Mouse (Mus musculus): ENCODE results near the gene Zcchc8. TPM values are rescaled to one million over a fixed set of nuclear protein-coding genes. Genes with fewer than 3 reads are reported as not detected.
"Not testable (repeated sequence)": the region's sequence is repeated elsewhere in the genome, so short reads cannot be mapped to it uniquely, and the experiment has no call there.

The Zcchc8 gene
- polyA plus RNA-seq (2012; ENCODE audit: insufficient read depth, insufficient read length, missing spikeins) = 92.1 and 95.1 TPM in 2 replicates

DNA sequence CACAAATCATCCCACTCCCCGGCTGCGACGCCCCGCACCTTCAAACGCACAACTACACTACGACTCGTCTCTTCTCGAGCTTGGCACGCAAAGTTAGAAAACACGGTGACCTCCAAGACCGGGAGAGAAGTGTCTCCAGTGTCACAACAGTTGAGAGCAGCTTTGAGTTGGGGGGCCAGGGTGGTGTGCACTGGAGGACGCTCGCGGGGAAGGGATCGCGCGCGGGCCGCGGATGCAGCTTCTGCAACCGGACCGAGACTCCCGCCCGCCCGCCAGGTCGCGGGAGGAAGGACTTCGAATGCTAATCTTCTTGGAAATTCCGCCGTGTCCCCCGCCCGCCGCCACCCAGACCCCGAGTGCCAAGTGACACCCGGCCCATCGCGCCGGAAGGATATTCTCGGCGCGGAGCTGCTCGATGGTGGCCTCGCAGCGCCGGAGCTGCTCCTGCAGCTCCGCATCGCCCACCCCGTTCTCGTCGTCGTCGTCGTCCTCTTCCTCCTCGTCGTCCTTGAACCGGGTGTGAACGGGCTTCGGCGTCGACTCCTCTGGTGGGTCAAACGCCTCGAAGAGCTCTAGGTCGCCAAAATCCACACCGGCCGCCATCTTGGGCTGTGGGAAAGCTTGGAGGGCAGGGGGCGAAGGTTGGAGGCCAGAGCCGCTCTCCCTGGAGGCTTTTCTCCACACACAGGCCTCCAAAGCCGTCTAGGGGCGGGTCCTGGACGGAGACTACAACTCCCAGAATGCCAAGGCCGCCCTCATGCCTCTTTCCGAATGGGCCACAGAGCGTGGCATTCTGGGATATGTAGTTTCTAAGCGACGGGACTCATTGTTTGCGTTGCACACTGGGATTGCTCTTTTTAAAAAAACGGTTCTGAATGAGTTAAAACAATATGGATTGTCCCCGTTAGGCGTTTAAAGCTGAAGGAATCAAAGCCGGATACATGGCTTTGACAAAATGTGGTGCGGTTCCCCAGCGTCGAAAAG, at the start of gene Zcchc8:
Zcchc8 (minus strand) TSS at position 773 of the 984 bp plus-strand sequence.
- Histone ChIP-seq H3K27ac (ENCODE audit: insufficient read depth, low read depth, low read length) (peak within 1 kb of the TSS; percentile 77), H3K4me3 (ENCODE audit: insufficient read depth, low read length) (peak within 1 kb of the TSS; percentile 93), H3K4me1 (ENCODE audit: control insufficient read depth, insufficient read depth, low read length) (peaks cover 31% of the 10 kb centered on the region)
- TF ChIP-seq CTCF (IDR thresholded peaks at IDR 0.05; ENCODE audit: low read depth, low read length) = no peak; the same call in 1 of the 2 replicates
- TF ChIP-seq POLR2A (IDR thresholded peaks at IDR 0.05; ENCODE audit: borderline replicate concordance, low read depth, low read length) = peak; percentile 52; the same call in 1 of the 2 replicates

DNA sequence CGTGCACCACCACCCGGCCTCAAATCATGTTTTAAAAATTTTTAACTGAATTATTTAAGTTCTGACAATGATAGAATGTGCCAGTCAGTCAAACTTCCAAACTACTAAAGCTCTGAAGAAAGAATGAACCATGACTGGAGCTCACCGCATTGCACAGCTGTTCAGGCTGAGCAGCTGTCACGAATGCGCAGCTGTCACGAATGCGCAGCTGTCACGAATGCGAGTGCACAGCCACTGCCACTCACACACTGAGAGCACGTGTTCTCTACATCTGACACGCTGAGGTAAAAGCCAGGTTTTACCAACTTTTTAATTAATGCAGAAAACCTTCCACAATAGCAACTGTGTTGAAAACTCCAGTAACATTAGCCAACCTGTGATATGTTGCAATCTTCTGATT, 45.6 kb upstream of the Zcchc8 start:
- H3K4me3 ChIP-seq (ENCODE audit: insufficient read depth, low read length); H3K4me1 ChIP-seq (ENCODE audit: control insufficient read depth, insufficient read depth, low read length); H3K27ac ChIP-seq (ENCODE audit: insufficient read depth, low read depth, low read length): not testable (repeated sequence)

DNA sequence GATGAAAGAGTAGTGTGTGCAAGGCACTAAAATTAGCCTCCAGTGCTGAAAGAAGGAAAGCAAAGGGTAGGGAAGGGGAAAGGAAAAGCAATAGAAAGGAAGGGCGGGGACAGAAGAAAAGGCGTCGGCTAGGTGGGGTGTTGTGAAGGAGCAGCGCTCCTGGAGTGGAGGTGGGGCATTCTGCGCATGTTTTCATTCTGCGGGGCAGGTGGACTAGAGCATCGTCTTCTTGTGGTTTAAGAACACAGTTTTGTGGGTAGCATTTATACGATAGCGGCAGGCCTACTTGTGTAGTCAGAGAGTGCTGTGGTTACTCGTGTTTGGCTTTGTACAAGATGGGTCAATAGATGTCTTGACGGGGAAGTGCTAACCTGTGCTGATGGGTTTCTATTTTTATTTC, 44.6 kb upstream of the Zcchc8 start:
- H3K27ac ChIP-seq (ENCODE audit: insufficient read depth, low read depth, low read length) = no peak overlapping the region
- TF ChIP-seq CTCF (IDR thresholded peaks at IDR 0.05; ENCODE audit: low read depth, low read length) = no peak
- TF ChIP-seq POLR2A (IDR thresholded peaks at IDR 0.05; ENCODE audit: borderline replicate concordance, low read depth, low read length) = no peak
- no peaks in the 10 kb centered on the region for H3K4me1 ChIP-seq (ENCODE audit: control insufficient read depth, insufficient read depth, low read length)
- no peak overlapping the region for H3K4me3 ChIP-seq (ENCODE audit: insufficient read depth, low read length)

DNA sequence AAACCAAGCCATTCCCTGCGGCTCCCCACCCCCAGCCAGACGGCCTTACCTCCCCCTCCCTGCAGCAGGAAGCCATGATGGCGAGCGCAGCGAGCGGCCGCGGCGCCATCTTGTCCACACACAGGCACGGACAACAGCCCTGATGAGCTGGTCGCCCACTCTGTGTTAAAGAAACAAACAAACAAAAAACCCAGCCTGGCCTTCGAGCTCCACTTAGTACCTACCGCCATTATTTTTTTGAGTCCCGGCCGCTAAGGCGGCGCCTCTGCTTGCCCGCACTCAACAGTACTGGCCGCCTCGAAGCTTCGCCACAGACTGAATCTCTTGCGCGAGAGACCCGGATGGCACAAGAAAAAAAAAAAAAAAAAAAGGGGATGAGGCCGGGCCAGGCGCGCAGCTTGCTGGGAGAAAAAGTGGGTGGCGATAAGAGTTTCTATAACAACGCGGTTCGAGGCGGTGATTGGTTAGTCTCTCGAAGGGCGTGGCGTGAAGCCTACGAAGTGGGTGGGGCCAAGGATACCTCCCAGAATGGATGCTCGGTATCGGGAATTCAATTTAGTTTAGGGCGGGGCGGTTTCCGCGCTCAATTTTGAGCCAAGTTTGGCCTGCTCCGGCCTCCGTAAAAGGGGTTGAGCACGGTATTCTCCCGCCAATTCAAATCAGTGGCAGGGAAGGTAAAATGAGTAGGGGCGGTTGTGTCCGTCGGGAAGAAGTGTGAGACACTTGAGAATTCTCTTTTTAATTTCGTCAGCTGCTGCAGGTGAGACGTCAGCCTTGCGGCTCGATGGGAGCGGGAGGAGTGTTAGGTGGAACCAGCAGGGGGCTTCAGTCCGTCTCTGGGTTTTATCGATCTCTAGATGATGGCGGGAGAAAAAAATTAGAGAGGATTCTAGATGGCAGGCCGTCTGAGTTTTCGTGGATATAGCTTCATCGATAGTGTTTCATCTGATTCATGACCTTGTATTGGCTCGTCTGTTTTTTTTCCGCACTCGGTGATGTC, 28.5 kb upstream of the Zcchc8 start, which contains the start of the genes Rsrc2 and Kntc1:
Rsrc2 (minus strand) TSS at position 350 of the 1,000 bp plus-strand sequence.
Kntc1 (plus strand) TSS at position 652 of the 1,000 bp plus-strand sequence.
- Histone ChIP-seq H3K27ac (ENCODE audit: insufficient read depth, low read depth, low read length) (peak within 1 kb of the TSS; percentile 99), H3K4me3 (ENCODE audit: insufficient read depth, low read length) (peak within 1 kb of the TSS; percentile 92), H3K4me1 (ENCODE audit: control insufficient read depth, insufficient read depth, low read length) (peaks cover 10% of the 10 kb centered on the region)
- TF ChIP-seq CTCF (IDR thresholded peaks at IDR 0.05; ENCODE audit: low read depth, low read length) = no peak
- peak; percentile 97 for TF ChIP-seq POLR2A (IDR thresholded peaks at IDR 0.05; ENCODE audit: borderline replicate concordance, low read depth, low read length)

DNA sequence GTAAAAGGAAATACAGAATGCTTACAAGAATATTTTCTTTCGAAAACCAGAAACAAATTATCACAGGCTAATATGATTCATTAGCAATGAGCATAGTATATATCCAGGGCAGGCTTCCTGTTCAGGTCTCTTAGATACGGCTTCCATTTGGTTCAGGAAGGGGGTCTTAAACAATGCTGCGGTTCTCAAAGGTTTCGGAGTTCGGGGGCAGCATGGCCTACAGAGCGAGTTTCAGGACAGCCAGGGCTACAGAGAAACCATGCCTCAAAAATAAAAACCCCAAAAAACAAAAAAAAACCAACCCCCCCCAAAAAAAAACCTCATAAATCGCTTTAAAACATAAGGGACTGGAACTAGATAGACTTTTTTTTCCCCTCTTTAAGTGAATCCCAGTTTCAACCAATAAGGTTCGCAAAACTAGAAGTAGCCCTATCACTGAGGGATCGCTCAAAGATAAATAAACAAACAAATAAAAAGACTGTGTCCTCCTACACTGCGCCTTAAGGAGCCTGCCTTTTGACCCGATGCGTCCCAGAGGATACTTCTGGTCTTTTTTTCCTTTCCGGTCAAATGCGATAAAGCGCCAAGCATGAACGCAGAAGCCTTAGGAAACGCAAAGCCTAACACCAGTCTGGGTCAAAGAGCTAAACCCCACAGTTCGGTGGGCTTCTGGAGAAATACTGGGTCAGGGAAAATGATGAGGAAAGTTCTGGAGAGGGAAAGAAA, 27.6 kb upstream of the Zcchc8 start:
- H3K4me3 ChIP-seq (ENCODE audit: insufficient read depth, low read length) = peak overlapping the region; percentile 92
- H3K27ac ChIP-seq (ENCODE audit: insufficient read depth, low read depth, low read length) = peak overlapping the region; percentile 99
- TF ChIP-seq POLR2A (IDR thresholded peaks at IDR 0.05; ENCODE audit: borderline replicate concordance, low read depth, low read length) (no peak), CTCF (IDR thresholded peaks at IDR 0.05; ENCODE audit: low read depth, low read length) (no peak)
- peaks cover 10% of the 10 kb centered on the region for H3K4me1 ChIP-seq (ENCODE audit: control insufficient read depth, insufficient read depth, low read length)

DNA sequence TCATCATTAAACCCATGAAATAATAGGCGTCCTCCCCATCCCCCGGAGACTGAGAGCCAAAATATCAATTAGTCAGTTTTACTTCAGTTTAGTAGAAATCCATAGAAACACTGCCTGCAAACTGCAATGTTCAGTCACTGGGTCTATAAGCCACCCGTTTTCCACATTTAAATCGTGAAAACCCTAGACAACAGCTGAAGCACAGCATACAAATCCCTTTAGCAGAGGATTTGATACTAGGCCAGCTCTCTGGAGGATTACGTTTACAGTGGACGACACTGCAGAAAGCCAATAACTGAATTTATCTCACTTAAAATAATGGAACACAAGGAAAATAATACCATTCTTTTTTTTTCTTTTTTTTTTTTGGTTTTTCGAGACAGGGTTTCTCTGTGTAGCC, 26.7 kb upstream of the Zcchc8 start:
- no peak overlapping the region for H3K27ac ChIP-seq (ENCODE audit: insufficient read depth, low read depth, low read length)
- H3K4me3 ChIP-seq (ENCODE audit: insufficient read depth, low read length) = peak overlapping the region; percentile 52
- TF ChIP-seq POLR2A (IDR thresholded peaks at IDR 0.05; ENCODE audit: borderline replicate concordance, low read depth, low read length) (no peak), CTCF (IDR thresholded peaks at IDR 0.05; ENCODE audit: low read depth, low read length) (no peak)
- H3K4me1 ChIP-seq (ENCODE audit: control insufficient read depth, insufficient read depth, low read length) = peaks cover 10% of the 10 kb centered on the region

DNA sequence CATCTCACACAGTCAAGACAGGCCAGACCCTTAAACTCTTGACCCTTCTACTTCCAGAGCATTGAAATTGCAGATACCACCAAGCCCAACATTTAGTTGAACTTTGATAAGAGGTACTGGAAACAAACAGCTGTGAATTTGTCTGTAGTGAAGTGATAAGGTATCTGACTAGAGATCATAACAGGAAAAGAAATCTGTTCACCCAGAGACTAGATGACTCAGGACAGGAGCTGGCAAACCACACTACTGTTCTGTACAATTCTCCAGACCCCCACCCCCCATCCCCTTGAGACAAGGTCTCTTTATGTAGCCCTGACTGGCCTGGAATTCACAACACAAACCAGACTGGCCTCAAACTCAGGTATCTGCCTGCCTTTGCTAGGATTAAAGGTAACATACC, 25.4 kb upstream of the Zcchc8 start:
- H3K4me3 ChIP-seq (ENCODE audit: insufficient read depth, low read length) = peak overlapping the region; percentile 9; the same call in 1 of the 2 replicates
- peaks cover 10% of the 10 kb centered on the region for H3K4me1 ChIP-seq (ENCODE audit: control insufficient read depth, insufficient read depth, low read length)
- no peak overlapping the region for H3K27ac ChIP-seq (ENCODE audit: insufficient read depth, low read depth, low read length)
- TF ChIP-seq POLR2A (IDR thresholded peaks at IDR 0.05; ENCODE audit: borderline replicate concordance, low read depth, low read length) (no peak), CTCF (IDR thresholded peaks at IDR 0.05; ENCODE audit: low read depth, low read length) (no peak)

DNA sequence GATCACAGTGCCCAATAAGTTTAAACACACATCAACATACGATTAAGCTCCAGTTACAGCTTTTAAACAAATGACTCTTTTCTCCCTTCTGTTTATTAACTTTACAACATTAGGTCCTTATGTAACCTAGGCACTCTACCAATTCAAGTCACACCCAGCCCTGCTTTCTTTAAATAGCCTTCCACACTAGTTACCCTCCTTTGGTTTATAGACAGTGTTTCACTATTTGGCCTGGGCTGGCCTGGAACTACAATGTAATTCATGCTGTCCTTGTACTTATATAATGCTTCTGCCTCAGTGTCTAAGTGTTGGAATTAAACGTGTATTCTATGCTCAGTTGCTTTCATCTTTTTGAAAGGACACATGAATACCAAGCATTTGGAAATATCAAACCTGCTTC, 23.5 kb upstream of the Zcchc8 start:
- Histone ChIP-seq H3K4me3 (ENCODE audit: insufficient read depth, low read length) (no peak overlapping the region), H3K27ac (ENCODE audit: insufficient read depth, low read depth, low read length) (no peak overlapping the region), H3K4me1 (ENCODE audit: control insufficient read depth, insufficient read depth, low read length) (peaks cover 5% of the 10 kb centered on the region)
- TF ChIP-seq CTCF (IDR thresholded peaks at IDR 0.05; ENCODE audit: low read depth, low read length) (no peak), POLR2A (IDR thresholded peaks at IDR 0.05; ENCODE audit: borderline replicate concordance, low read depth, low read length) (no peak)

DNA sequence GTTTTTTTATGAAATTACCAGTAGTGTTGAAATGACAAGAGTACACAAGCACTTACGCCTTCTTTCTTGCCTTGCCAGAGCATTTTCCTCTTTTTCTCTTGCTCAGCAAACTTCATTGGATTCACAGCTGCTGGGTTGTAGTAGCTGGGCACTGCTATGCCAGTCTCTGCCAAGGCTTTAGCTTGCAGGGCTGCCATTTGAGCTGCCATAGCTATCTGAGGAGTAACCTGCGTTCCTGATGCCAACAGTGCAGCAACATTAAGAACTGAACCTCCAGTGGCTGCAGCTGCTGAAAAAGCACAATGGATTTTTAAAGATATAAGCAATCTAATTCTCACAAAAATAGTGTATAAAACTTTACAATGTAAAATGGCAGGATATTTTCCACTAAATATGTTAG, 10.1 kb upstream of the Zcchc8 start:
- Histone ChIP-seq H3K27ac (ENCODE audit: insufficient read depth, low read depth, low read length) (no peak overlapping the region), H3K4me1 (ENCODE audit: control insufficient read depth, insufficient read depth, low read length) (no peaks in the 10 kb centered on the region), H3K4me3 (ENCODE audit: insufficient read depth, low read length) (no peak overlapping the region)
- TF ChIP-seq POLR2A (IDR thresholded peaks at IDR 0.05; ENCODE audit: borderline replicate concordance, low read depth, low read length) = no peak
- no peak for TF ChIP-seq CTCF (IDR thresholded peaks at IDR 0.05; ENCODE audit: low read depth, low read length)

DNA sequence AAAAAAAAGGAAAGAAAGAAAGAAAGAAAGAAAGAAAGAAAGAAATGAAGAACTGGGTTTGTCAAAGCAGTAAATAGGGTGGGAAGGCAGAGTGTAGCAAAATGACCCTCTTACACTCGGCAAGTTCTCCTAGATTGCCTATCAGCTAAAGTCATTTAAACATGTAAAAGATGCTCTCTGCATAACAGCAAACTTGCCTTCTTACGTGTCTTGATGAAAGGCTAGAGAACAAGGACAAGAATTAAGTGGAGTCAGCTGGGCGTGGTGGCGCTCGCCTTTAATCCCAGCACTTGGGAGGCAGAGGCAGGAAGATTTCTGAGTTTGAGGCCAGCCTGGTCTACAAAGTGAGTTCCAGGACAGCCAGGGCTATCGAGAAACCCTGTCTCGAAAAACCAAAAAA, 2.9 kb upstream of the Zcchc8 start:
- H3K4me1 ChIP-seq (ENCODE audit: control insufficient read depth, insufficient read depth, low read length); H3K27ac ChIP-seq (ENCODE audit: insufficient read depth, low read depth, low read length); H3K4me3 ChIP-seq (ENCODE audit: insufficient read depth, low read length): not testable (repeated sequence)

Data from bone marrow macrophage, adult 2 months (primary cell).